Mouse (Mus musculus): ENCODE data around the gene Hs3st4. TPM values are rescaled to one million over a fixed set of nuclear protein-coding genes. Genes with fewer than 3 reads are reported as not detected.

Gene Hs3st4
- polyA plus RNA-seq, 1 experiment from 2014 or later = 4.5 TPM

DNA sequence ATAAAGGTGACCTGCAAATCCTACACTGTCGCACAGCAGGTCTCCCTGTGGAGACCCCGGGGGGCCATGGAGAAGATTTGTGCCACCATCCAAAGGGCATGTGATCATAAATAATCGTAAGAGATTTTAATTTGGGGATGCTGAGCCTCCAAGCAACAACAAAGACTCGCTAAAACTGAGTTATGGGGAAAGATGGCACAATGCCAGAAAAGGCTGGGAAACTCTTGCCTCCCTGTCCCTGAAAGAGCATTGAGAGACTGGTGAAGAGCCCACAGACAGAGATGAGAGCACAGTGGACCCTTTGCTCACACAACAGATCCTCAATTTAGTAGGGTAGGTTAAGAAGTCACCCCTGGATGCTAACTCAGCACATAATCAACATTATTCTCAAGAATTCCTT lies 377.2 kb downstream of the Hs3st4 start:
- WGBS = 50% methylated on average over 4 of the region's 4 CpGs
- no peak overlapping the region for H3K4me3 ChIP-seq

DNA sequence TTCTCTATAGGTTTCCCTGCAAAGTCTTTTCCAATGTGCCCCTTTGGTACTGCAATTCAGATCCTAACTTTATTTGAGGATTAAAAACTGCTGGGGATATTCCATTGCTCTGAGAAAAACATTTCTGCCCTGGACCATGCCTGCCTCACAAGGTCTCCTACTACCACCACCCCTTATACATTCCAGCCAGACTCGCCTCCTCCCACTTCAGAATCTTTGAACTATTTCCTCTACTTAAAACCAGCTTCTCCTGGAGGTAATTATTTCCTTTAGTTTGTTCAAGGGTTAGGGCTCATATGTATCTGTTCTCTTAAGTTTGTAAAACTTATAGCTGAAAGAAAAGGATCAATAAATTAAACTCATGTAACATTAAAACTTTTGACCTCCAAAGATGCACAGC lies 389.6 kb downstream of the Hs3st4 start:
- H3K9ac ChIP-seq = no peak overlapping the region
- no peak overlapping the region for H3K27ac ChIP-seq (replicated peaks)
- no peak overlapping the region for H3K4me2 ChIP-seq
- H3K27me3 ChIP-seq = no peaks in the 10 kb centered on the region
- ATAC-seq (ENCODE audit: low read depth) = no peak
- no peaks in the 10 kb centered on the region; the same call in 1 of the 2 replicates for H3K4me1 ChIP-seq (replicated peaks)
- H3K4me3 ChIP-seq = no peak overlapping the region
- H3K9me3 ChIP-seq = no peaks in the 10 kb centered on the region
- 80% methylated on average over 1 of the region's 1 CpGs for WGBS
- H3K36me3 ChIP-seq = no peaks in the 10 kb centered on the region

More for the DNA sequence above, 377.2 kb downstream of the Hs3st4 start:
- Histone ChIP-seq H3K36me3 (no peaks in the 10 kb centered on the region), H3K4me2 (no peak overlapping the region), H3K27me3 (no peaks in the 10 kb centered on the region), H3K4me1 (replicated peaks) (peaks cover 9% of the 10 kb centered on the region), H3K9ac (no peak overlapping the region), H3K9me3 (no peaks in the 10 kb centered on the region), H3K27ac (replicated peaks) (no peak overlapping the region)
- no peak for ATAC-seq (ENCODE audit: low read depth)

DNA sequence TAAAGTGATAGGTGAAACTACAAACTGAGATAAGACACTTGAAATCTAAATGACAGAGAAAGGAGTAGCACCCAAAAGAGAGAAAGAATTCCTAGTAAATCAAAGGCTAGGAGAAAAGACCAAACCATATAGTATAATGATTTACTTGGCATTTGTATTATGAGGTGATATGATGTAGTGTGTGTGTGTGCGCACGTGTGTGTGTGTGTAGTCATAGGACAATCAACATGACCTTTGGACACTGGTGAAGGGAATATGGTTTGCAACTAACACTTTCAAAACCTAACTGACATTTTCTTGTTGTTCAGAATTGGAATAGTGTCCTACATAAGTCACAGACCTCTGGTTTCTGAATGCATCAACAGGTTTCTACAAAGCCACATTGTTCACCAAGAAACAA lies 390.0 kb downstream of the Hs3st4 start:
- Histone ChIP-seq H3K4me1 (replicated peaks) (no peaks in the 10 kb centered on the region; the same call in 1 of the 2 replicates), H3K4me3 (no peak overlapping the region), H3K27me3 (no peaks in the 10 kb centered on the region), H3K9ac (no peak overlapping the region), H3K9me3 (no peaks in the 10 kb centered on the region), H3K36me3 (no peaks in the 10 kb centered on the region), H3K27ac (replicated peaks) (no peak overlapping the region), H3K4me2 (no peak overlapping the region)
- WGBS = 93% methylated on average over 2 of the region's 2 CpGs
- no peak for ATAC-seq (ENCODE audit: low read depth)

DNA sequence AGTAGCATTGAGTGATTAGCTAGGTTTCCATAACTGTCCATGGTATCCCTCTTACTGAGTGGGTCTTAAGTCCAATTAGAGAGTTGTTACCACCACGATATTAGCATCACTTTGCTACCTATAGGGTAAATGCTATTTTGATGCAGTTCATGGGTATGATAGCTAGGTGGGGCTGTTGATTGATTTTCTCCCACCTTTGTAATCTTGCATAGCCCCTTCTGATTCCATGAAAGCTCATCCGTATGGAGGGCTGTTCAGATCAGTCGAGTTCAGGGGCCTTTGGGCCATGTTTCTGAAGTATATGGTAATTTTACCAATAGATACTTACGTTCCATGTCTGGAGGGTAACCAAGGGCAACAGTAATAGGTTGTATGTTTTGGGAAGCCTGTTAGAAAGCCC lies 400.8 kb downstream of the Hs3st4 start:
- H3K9ac ChIP-seq = no peak overlapping the region
- no peak overlapping the region for H3K4me3 ChIP-seq
- H3K36me3 ChIP-seq = no peaks in the 10 kb centered on the region
- WGBS = 32% methylated on average over 4 of the region's 4 CpGs
- ATAC-seq (ENCODE audit: low read depth) = no peak
- no peaks in the 10 kb centered on the region for H3K27me3 ChIP-seq
- no peaks in the 10 kb centered on the region for H3K9me3 ChIP-seq
- H3K4me2 ChIP-seq = no peak overlapping the region
- H3K4me1 ChIP-seq (replicated peaks) = no peaks in the 10 kb centered on the region
- H3K27ac ChIP-seq (replicated peaks) = no peak overlapping the region

DNA sequence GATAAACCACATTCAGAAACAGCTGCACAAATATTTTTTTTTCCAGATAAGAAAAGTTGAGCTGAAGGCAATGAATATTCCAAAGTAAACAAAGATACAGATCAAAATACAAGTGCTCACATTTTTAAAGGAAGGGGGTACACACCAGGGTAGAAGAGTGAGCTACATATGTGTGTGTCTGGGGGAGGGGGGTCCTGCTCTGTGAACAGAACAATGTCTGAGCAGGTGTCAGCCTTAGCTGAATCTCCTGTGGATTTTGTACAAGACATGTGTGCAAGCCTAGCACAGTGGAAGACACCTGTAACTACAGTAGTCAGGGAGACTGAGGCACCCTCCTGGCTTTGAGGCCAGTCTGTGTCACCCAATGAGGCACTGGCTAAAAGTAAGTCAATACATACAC lies 416.5 kb downstream of the Hs3st4 start:
- no peak overlapping the region for H3K4me3 ChIP-seq
- no peaks in the 10 kb centered on the region for H3K4me1 ChIP-seq (replicated peaks)
- no peaks in the 10 kb centered on the region for H3K27me3 ChIP-seq
- no peak overlapping the region for H3K9ac ChIP-seq
- ATAC-seq (ENCODE audit: low read depth) = no peak
- no peaks in the 10 kb centered on the region for H3K9me3 ChIP-seq
- no peaks in the 10 kb centered on the region for H3K36me3 ChIP-seq
- H3K4me2 ChIP-seq = no peak overlapping the region
- H3K27ac ChIP-seq (replicated peaks) = no peak overlapping the region

DNA sequence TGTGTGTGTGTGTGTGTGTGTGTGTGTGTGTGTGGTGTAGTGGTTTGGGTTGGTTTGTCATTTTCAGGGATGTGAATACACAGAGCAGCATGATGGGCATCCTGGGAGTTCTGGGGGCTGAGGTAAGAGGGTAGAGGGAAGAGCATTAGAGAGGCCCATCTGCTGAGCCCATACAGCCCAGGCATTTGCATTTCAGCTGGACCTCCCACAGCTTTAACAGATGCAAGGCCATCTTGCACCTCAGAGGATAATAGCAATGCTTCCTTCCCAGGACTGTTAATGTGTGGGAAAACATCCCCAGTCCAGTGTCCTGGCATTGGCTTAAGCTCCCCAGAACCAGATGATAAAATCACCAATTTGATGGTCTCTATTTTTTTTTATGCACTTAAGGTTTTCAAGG lies 444.3 kb downstream of the Hs3st4 start:
- H3K4me2 ChIP-seq = no peak overlapping the region
- H3K36me3 ChIP-seq = no peaks in the 10 kb centered on the region
- H3K4me1 ChIP-seq (replicated peaks) = no peaks in the 10 kb centered on the region
- no peak overlapping the region for H3K27ac ChIP-seq (replicated peaks)
- no peak for ATAC-seq (ENCODE audit: low read depth)
- no peak overlapping the region for H3K9ac ChIP-seq
- H3K4me3 ChIP-seq = no peak overlapping the region
- H3K27me3 ChIP-seq = no peaks in the 10 kb centered on the region
- H3K9me3 ChIP-seq = no peaks in the 10 kb centered on the region

Measured in neural tube, embryonic 13.5 days (tissue).